Mouse (Mus musculus): ENCODE results near the gene Idh1. TPM values are rescaled to one million over a fixed set of nuclear protein-coding genes. Genes with fewer than 3 reads are reported as not detected.
"Not testable (repeated sequence)": the region's sequence is repeated elsewhere in the genome, so short reads cannot be mapped to it uniquely, and the experiment has no call there.

The Idh1 gene
- polyA plus RNA-seq (2016; fragmentation: Nextera tagmentation; extraction: Ambion mirVana), result 77.0 and 77.2 TPM in 2 replicates

DNA sequence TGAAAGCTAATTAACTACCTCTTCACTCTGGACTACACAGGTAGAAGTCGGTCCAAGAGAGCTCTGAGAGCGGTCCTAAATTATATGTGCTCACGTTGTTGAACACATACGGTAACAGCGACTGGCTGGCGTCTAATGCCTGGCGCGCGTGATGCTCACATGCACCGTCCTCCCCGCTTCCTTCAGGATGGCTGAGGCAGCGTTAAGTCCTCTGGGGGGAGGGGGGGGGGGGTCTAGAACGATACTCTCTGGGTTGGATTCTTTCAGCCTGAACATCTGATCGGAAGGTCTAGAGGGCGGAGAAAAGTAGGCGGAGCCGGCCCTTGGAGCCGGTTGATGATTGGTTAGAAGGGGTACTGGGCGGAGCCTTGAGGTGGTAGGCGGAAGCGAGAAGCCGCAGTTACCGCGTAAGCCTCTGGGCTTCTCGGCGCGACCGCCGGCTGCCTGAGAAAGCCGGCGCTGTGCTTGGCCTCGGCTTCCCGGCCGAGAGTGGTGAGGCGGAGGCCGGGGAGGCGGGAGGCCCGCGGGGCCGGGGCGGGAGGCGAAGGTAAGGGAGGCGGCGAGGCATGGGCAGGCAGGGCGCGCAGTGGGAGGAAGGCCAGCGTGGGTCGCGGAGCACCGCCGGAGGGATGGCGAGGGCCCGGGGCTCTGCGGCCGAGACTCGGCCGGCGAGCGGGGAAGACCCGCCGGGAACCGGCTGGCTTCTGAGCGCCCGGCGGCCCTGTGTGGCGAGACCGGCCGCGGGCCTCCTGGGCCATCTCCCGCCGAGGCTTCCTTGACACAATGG lies at the start of gene Idh1, which contains the start of gene Pikfyve:
Idh1 (minus strand) TSS at position 214 of the 787 bp plus-strand sequence.
Pikfyve (plus strand) TSS at position 397 of the 787 bp plus-strand sequence.
- Histone ChIP-seq H3K27me3 (replicated peaks) (no peaks in the 10 kb centered on the region), H3K9ac (peak within 1 kb of the TSS; percentile 94), H3K9me3 (replicated peaks) (no peaks in the 10 kb centered on the region), H3K4me3 (peak within 1 kb of the TSS; percentile 90), H3K4me1 (peaks cover 28% of the 10 kb centered on the region), H3K36me3 (peaks cover 7% of the 10 kb centered on the region; the same call in 1 of the 2 replicates), H3K27ac (peak within 1 kb of the TSS; percentile 92), H3K4me2 (peak within 1 kb of the TSS; percentile 91)
- WGBS (ENCODE audit: insufficient replicate concordance), result under 1% methylated on average over 71 of the region's 71 CpGs
- peak; percentile 99 for ATAC-seq

DNA sequence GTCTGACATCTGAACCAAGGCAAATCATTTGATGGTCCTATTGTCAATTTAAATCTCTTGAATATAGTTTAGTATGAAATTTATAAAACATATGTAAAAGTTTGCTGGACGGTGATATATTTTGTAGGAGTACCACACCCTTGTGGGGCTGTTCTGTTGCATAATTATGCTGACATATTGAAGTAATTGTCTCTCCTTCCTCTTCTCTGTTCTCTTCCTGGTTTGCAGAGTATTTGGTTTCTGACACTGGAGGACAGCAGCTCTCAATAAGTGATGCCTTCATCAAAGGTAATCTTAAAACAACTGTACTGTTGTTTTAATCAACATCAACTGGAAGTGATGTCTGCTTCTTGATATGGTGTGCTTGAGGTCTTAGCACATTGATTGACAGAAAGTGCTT lies 44.3 kb upstream of the Idh1 start:
- Histone ChIP-seq H3K9ac (no peak overlapping the region), H3K9me3 (replicated peaks) (no peaks in the 10 kb centered on the region)
- WGBS (ENCODE audit: insufficient replicate concordance), result 71% methylated on average over 1 of the region's 1 CpGs

DNA sequence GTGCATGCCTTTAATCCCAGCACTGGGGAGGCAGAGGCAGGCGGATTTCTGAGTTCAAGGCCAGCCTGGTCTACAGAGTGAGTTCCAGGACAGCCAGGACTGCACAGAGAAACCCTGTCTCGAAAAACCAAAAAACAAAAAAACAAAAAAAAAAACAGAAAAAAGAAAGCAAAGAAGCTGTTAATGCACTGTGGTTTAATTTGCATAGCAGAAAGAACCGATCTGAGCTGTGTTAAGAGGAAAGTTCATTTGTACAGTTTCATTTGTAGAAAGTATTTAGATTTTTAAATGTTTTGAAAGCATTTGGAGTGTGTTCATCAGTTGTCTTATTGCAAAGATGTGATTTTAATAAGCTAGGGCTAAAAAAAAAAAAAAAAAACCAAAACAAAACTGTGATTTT lies 43.5 kb upstream of the Idh1 start:
- not testable (repeated sequence) for H3K4me2 ChIP-seq; ATAC-seq; H3K4me1 ChIP-seq; H3K27me3 ChIP-seq (replicated peaks); H3K4me3 ChIP-seq; H3K9me3 ChIP-seq (replicated peaks); H3K27ac ChIP-seq; H3K9ac ChIP-seq
- peaks cover 23% of the 10 kb centered on the region for H3K36me3 ChIP-seq
- WGBS (ENCODE audit: insufficient replicate concordance), result 80% methylated on average over 3 of the region's 3 CpGs

More for the DNA sequence above, 44.3 kb upstream of the Idh1 start:
- no peak overlapping the region for H3K4me2 ChIP-seq
- H3K4me1 ChIP-seq, result no peaks in the 10 kb centered on the region
- ATAC-seq, result no peak
- H3K27me3 ChIP-seq (replicated peaks), result no peaks in the 10 kb centered on the region
- H3K36me3 ChIP-seq, result peaks cover 29% of the 10 kb centered on the region
- H3K4me3 ChIP-seq, result no peak overlapping the region
- H3K27ac ChIP-seq, result no peak overlapping the region

DNA sequence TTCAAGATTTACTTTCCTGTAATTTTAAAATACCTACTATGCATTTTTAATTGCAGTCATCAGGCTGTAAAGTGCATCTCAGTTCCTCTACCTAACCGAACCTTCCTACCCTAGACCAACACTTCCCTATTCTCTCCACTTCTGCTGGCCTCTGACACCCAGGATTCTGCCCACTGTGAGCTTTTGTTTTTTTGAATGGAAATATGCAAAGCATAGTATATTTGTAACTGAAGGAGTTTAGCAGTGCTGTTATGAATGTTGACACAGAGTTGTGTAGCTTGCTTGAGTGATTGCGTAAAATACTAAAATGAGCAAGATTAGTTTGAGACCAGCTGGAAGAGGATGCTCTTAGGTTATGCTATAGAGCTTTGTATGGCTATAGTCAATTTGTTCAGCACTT lies 41.4 kb upstream of the Idh1 start:
- Histone ChIP-seq H3K4me3 (no peak overlapping the region), H3K4me2 (no peak overlapping the region), H3K4me1 (no peaks in the 10 kb centered on the region), H3K27ac (no peak overlapping the region), H3K36me3 (peaks cover 34% of the 10 kb centered on the region), H3K9ac (no peak overlapping the region), H3K27me3 (replicated peaks) (no peaks in the 10 kb centered on the region), H3K9me3 (replicated peaks) (no peaks in the 10 kb centered on the region)
- WGBS (ENCODE audit: insufficient replicate concordance), result 81% methylated on average over 2 of the region's 2 CpGs
- ATAC-seq, result no peak

DNA sequence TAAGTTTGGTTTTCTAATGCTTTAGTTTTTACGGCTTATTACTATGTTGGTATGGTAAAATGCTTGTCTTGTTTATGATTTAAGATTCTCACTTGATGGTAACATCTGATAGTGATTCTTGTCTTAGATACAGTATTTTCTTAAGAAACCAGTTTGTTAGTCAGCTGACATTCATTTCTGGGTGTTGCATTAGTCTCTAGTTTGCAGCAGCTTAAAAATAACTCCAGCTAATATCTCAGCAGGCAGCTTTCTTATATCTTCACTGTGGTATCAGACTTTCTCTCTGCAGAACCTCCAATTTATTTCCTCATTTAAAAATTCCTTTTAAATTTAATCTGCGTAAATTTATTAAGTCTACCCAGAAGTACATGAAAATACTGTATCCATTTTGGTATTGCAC lies 37.4 kb upstream of the Idh1 start:
- no peak overlapping the region for H3K9ac ChIP-seq
- 90% methylated on average over 2 of the region's 2 CpGs for WGBS (ENCODE audit: insufficient replicate concordance)
- H3K27ac ChIP-seq, result no peak overlapping the region
- no peaks in the 10 kb centered on the region for H3K27me3 ChIP-seq (replicated peaks)
- peaks cover 44% of the 10 kb centered on the region for H3K36me3 ChIP-seq
- H3K4me3 ChIP-seq, result no peak overlapping the region
- no peak overlapping the region for H3K4me2 ChIP-seq
- no peaks in the 10 kb centered on the region for H3K9me3 ChIP-seq (replicated peaks)
- no peak for ATAC-seq
- no peaks in the 10 kb centered on the region for H3K4me1 ChIP-seq

DNA sequence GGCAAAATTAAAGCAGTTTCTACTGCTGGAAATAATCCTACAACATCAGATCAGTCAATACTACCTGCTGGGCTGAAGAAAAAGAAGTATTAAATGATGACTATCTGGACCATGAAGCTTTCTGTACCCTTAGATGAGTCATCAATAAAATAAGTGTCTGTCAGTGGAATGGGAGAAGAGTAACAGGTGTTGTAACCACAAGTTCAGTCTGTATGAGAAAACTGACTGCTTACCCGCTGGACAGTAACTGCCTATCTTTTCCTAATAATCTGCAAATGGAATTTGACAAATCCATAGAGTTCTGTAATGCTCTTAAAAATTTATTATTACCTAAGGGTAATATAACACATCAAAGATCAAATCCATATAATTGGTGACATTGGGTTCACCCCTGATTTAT lies 31.7 kb upstream of the Idh1 start:
- Histone ChIP-seq H3K4me3 (no peak overlapping the region), H3K4me1 (no peaks in the 10 kb centered on the region), H3K9me3 (replicated peaks) (no peaks in the 10 kb centered on the region), H3K27ac (no peak overlapping the region), H3K36me3 (peaks cover 34% of the 10 kb centered on the region), H3K4me2 (no peak overlapping the region), H3K27me3 (replicated peaks) (no peaks in the 10 kb centered on the region), H3K9ac (no peak overlapping the region)
- ATAC-seq, result no peak
- WGBS (ENCODE audit: insufficient replicate concordance), result 85% methylated on average over 1 of the region's 1 CpGs

DNA sequence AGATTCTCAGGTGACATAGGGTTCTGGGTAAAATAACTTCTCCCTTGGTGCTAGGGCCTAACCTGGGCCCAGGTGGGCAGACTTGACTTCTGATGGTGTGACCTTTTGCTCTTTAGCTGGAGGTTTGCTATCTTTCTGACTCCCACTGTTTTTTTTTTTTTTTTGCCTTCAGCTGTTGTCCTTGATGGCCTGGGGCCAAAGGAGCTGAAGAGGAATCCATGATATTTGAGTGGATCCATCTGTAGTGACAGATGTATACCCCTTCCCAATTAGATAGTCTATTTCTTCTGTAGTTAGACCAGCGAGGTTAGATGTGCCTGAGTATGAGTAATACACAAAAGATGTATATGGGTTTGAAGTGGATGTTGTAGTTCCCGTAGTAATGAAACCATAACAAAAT lies 31.3 kb upstream of the Idh1 start:
- ATAC-seq, result no peak
- no peak overlapping the region for H3K9ac ChIP-seq
- 68% methylated on average over 2 of the region's 2 CpGs for WGBS (ENCODE audit: insufficient replicate concordance)
- H3K4me1 ChIP-seq, result no peaks in the 10 kb centered on the region
- H3K9me3 ChIP-seq (replicated peaks), result no peaks in the 10 kb centered on the region
- no peak overlapping the region for H3K27ac ChIP-seq
- no peak overlapping the region for H3K4me2 ChIP-seq
- H3K27me3 ChIP-seq (replicated peaks), result no peaks in the 10 kb centered on the region
- no peak overlapping the region for H3K4me3 ChIP-seq
- peaks cover 31% of the 10 kb centered on the region for H3K36me3 ChIP-seq

DNA sequence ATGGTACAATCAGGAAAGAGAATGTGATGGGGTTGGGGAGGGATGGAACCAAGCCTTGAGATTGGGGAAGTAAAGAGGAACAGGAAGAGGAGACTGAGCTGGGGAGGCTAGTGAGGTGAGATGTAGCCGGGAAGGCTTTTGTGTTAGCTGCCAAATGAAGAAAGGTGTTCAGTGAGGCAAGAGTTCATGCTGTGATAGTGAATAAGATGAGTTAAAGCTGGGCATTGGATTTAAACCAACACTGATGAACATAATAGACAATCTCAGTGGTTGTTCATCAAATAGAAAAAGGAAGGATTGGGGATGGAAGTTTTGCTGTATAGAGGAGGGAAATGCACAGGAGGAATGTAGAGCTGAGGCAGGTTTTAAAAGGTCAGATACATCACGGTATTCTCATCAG lies 26.9 kb upstream of the Idh1 start:
- Histone ChIP-seq H3K4me1 (no peaks in the 10 kb centered on the region), H3K9ac (no peak overlapping the region), H3K9me3 (replicated peaks) (no peaks in the 10 kb centered on the region; the same call in 1 of the 2 replicates), H3K36me3 (peaks cover 44% of the 10 kb centered on the region), H3K4me3 (no peak overlapping the region), H3K27ac (no peak overlapping the region), H3K27me3 (replicated peaks) (no peaks in the 10 kb centered on the region), H3K4me2 (no peak overlapping the region)
- WGBS (ENCODE audit: insufficient replicate concordance), result 76% methylated on average over 2 of the region's 2 CpGs
- ATAC-seq, result no peak

DNA sequence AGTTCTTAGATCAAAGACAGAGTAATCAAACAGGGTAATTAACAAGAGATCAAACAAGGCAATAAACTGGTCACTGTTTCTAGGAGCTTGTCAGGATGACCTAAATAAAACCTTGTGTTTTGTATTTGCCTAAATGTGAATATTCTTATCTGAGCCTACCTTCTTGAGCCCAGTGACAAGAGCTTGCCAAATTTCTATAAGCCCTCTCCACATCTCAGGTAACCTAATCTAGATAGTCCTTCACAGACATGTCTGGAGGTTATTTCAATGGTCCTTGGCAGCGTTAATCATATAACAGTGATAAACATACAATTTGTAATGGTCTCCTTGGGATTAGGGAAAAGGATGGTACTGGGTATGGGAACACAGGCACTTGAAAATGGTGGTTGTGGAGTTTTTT lies 18.0 kb upstream of the Idh1 start:
- no peaks in the 10 kb centered on the region for H3K4me1 ChIP-seq
- H3K27ac ChIP-seq, result no peak overlapping the region
- ATAC-seq, result no peak
- H3K27me3 ChIP-seq (replicated peaks), result no peaks in the 10 kb centered on the region
- 78% methylated on average over 1 of the region's 1 CpGs for WGBS (ENCODE audit: insufficient replicate concordance)
- H3K9ac ChIP-seq, result no peak overlapping the region
- H3K9me3 ChIP-seq (replicated peaks), result 0 out of 2 replicates have a peak, but pooled peaks cover 4% of the 10 kb centered on the region
- no peak overlapping the region for H3K4me3 ChIP-seq
- peaks cover 67% of the 10 kb centered on the region for H3K36me3 ChIP-seq
- no peak overlapping the region for H3K4me2 ChIP-seq

DNA sequence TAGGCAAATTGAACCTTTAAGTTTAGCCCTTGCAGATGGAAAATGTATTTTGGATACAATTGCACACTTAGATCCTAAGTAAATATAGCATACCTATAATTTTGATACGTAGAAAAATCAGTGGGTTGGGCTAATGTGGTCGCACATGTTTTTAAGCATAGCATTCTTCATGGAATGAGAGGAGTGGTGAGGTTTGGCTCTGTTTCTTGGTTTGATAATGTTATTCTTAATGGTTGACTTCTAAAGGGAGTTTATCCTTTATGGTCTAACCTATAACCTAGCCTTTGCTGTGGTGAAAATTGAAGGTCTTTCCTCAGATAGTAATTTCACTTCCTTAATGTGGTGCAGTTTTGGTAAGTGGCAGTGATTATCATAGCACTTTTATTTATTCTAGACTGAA lies 12.6 kb upstream of the Idh1 start:
- Histone ChIP-seq H3K36me3 (peaks cover 44% of the 10 kb centered on the region), H3K4me1 (peaks cover 5% of the 10 kb centered on the region; the same call in 1 of the 2 replicates), H3K4me3 (no peak overlapping the region), H3K27me3 (replicated peaks) (no peaks in the 10 kb centered on the region), H3K9ac (no peak overlapping the region), H3K9me3 (replicated peaks) (no peaks in the 10 kb centered on the region), H3K4me2 (no peak overlapping the region), H3K27ac (no peak overlapping the region)
- no peak for ATAC-seq
- 82% methylated on average over 2 of the region's 2 CpGs for WGBS (ENCODE audit: insufficient replicate concordance)

DNA sequence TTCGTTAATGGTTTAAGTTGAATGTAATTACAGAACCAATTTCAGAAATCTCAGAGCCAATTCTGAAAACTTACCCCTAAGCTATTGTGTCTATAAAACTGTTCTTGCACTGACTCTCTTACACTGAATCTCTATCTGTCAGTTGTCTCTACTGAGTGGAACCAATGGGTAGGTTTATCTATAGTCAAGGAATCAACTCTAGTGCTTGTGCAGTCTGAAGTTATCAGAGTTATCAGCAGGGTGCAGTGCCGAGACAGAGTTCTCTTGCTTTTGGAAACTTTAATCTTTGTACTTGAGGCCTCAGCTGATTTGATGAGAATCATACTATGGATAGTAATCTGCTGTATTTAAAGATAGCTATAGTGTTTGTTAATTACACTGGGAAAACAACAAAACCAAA lies 12.1 kb upstream of the Idh1 start:
- Histone ChIP-seq H3K4me3 (no peak overlapping the region), H3K4me2 (no peak overlapping the region), H3K9me3 (replicated peaks) (no peaks in the 10 kb centered on the region), H3K27ac (no peak overlapping the region), H3K4me1 (peaks cover 5% of the 10 kb centered on the region; the same call in 1 of the 2 replicates), H3K9ac (no peak overlapping the region), H3K36me3 (peaks cover 42% of the 10 kb centered on the region), H3K27me3 (replicated peaks) (no peaks in the 10 kb centered on the region)
- WGBS (ENCODE audit: insufficient replicate concordance), result 58% methylated on average over 2 of the region's 2 CpGs
- no peak for ATAC-seq

DNA sequence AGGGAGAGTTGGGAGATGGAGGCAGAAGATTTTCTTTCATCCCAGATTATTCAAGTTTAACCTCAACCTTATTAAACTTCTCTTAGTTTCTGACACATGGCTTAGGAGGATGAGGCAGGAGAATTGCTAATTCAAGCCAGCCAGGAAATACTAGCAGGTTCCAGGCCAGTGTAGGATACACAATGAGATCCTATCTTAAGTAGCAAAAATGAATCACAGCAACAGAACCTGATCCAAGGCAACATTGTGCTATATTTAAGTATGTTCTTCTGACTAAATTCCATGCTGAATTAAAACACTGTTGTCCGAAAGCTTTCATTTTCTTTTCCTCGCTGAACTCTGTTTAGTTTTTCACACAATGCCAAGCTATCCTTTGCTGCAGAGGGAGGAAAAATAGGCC lies 6.9 kb upstream of the Idh1 start:
- WGBS (ENCODE audit: insufficient replicate concordance), result 91% methylated on average over 2 of the region's 2 CpGs
- H3K4me2 ChIP-seq, result no peak overlapping the region
- H3K9ac ChIP-seq, result no peak overlapping the region
- H3K36me3 ChIP-seq, result peaks cover 50% of the 10 kb centered on the region
- H3K9me3 ChIP-seq (replicated peaks), result no peaks in the 10 kb centered on the region
- H3K4me3 ChIP-seq, result no peak overlapping the region
- no peaks in the 10 kb centered on the region for H3K27me3 ChIP-seq (replicated peaks)
- no peak for ATAC-seq
- H3K4me1 ChIP-seq, result peaks cover 10% of the 10 kb centered on the region
- no peak overlapping the region for H3K27ac ChIP-seq
